Mouse (Mus musculus) C2C12 (cell line): ENCODE results near the gene Foxe1. TPM values are rescaled to one million over a fixed set of nuclear protein-coding genes. Genes with fewer than 3 reads are reported as not detected.

ENCODE experiments used
- H3K27me3 ChIP-seq: one replicate; pipeline ENCODE4 v1.6.1; 2011; ENCODE audit not compliant: control insufficient read depth, insufficient read depth, insufficient read length
- H3K36me3 ChIP-seq: one replicate; pipeline ENCODE4 v1.6.1; 2011; ENCODE audit not compliant: control insufficient read depth, insufficient read depth
- H3K4me3 ChIP-seq: one replicate; pipeline ENCODE4 v1.5.1; 2011; ENCODE audit warnings: mild to moderate bottlenecking, control low read depth; ENCODE audit not compliant: poor library complexity, insufficient read depth, severe bottlenecking
- H3K79me2 ChIP-seq: one replicate; pipeline ENCODE4 v1.6.1; 2011; ENCODE audit not compliant: control insufficient read depth, insufficient read depth
- H3K79me3 ChIP-seq: one replicate; pipeline ENCODE4 v1.6.1; 2011; ENCODE audit warnings: low read depth, control low read depth
- H3ac ChIP-seq: one replicate; pipeline ENCODE3; 2011; ENCODE audit warnings: low read depth; ENCODE audit not compliant: control insufficient read depth, insufficient read length
- CEBPB ChIP-seq: IDR thresholded peaks from one replicate; pipeline ENCODE4 v1.6.1; 2011; ENCODE audit warnings: low read depth, mild to moderate bottlenecking, control low read depth, moderate library complexity
- CTCF ChIP-seq: IDR thresholded peaks from one replicate; pipeline ENCODE4 v1.5.1; 2011; ENCODE audit not compliant: control insufficient read depth, insufficient read depth, insufficient read length
- FOSL1 ChIP-seq: IDR thresholded peaks from one replicate; pipeline ENCODE4 v1.8.0; 2011; ENCODE audit warnings: mild to moderate bottlenecking, low read length; ENCODE audit not compliant: poor library complexity, insufficient read depth, severe bottlenecking
- MAX ChIP-seq: IDR thresholded peaks from one replicate; pipeline ENCODE4 v1.6.1; 2011; ENCODE audit warnings: mild to moderate bottlenecking, control low read depth
- MYOD1 ChIP-seq: IDR thresholded peaks from one replicate; pipeline ENCODE4 v1.6.1; 2011; ENCODE audit warnings: low read depth; ENCODE audit not compliant: control insufficient read depth, insufficient read length
- MYOG ChIP-seq: IDR thresholded peaks from one replicate; pipeline ENCODE4 v1.6.1; 2011; ENCODE audit not compliant: control insufficient read depth, insufficient read length; ENCODE audit errors: extremely low read depth
- USF1 ChIP-seq: IDR thresholded peaks from one replicate; pipeline ENCODE4 v1.6.1; 2011; ENCODE audit warnings: low read depth, mild to moderate bottlenecking, control low read depth, moderate library complexity
- polyA plus RNA-seq: library from polyadenylated mRNA; unstranded; fragments of >200 nt; fragmentation: generic; extraction: Trizol; gene quantifications from one replicate; pipeline ENCODE4 v1.2.1, GENCODE M21; 2012; ENCODE audit warnings: missing spikeins

Gene Foxe1
- polyA plus RNA-seq, 1 experiment = not detected

DNA sequence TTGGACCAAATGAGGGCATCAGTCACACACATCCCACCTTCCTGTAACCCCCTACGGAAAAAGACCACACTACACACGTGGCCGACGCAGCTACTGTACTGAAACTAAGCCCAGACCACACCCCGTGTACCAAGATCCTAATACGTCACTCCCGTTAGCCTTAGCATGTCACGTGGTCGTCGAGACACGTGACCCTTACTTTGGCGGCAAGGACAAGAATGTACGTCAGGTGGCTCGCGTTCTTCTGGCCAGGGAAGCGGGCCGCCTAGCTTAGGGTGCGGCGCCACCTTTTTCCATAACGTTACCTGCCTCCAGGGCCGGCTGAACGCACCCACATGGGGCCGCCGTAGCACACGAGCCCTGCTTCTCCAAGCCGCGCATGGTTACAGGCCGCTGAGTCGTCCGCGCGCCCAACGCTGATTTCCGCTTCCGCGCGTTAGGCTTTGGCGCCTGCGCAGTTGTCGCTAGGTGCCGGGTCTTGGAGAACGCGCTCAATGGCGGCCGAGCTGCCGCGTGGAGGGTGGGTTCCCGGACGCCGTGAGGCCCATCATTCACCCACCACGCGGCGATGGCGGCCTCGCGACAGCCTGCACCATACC is 45.7 kb downstream of the Foxe1 start, which contains the start of gene Trmo:
TSS of gene Trmo (minus strand) at position 425 of the 599 bp plus-strand sequence.
- no peaks in the 10 kb centered on the region for H3K79me2 ChIP-seq
- H3ac ChIP-seq = peak within 1 kb of the TSS; percentile 83
- H3K27me3 ChIP-seq = no peaks in the 10 kb centered on the region
- peak within 1 kb of the TSS; percentile 59 for H3K4me3 ChIP-seq
- H3K79me3 ChIP-seq = no peaks in the 10 kb centered on the region
- no peak for TF ChIP-seq FOSL1
- no peak for TF ChIP-seq MYOD1
- TF ChIP-seq MAX = peak; percentile 94
- TF ChIP-seq CTCF = no peak
- TF ChIP-seq CEBPB = no peak
- peak; percentile 96 for TF ChIP-seq USF1
- no peaks in the 10 kb centered on the region for H3K36me3 ChIP-seq

DNA sequence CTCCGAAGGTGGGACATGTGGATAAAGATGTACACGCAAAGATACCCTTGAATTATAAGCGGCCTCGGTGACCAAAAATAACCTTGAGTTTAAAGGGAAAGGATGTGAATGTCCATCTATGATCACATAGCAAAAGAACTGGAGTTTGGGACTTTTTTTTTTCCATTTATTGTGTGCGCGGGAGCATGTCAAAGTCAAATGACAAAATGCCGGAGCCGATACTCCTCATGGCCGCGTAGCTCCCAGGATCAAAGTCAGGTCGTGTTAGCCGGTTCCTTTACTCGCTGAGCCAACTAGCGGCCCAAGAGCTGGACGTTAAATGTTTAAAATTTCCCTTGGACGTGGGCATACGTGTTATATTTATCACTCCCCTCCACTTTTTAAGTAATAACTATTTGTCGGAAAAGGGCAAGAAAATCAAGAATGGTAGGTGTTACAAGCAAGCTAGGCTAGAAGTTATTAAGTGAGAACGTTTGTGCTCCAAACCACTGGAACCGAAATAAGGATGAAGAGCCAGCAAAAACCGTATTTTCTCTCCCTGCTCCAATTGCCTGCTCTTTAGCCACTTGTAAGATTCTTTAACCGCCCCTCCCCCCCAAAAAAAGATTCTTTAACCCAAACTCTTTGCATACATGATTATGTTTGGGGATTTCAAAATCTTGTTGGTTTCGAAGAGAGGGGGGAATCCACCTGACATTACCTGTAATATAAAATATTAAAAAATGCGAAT is 46.4 kb downstream of the Foxe1 start:
- Histone ChIP-seq H3ac (peak overlapping the region; percentile 83), H3K27me3 (peaks cover under 1% of the 10 kb centered on the region), H3K79me3 (no peaks in the 10 kb centered on the region), H3K4me3 (peak overlapping the region; percentile 59), H3K36me3 (no peaks in the 10 kb centered on the region), H3K79me2 (no peaks in the 10 kb centered on the region)
- TF ChIP-seq MYOG (no peak), FOSL1 (no peak)

DNA sequence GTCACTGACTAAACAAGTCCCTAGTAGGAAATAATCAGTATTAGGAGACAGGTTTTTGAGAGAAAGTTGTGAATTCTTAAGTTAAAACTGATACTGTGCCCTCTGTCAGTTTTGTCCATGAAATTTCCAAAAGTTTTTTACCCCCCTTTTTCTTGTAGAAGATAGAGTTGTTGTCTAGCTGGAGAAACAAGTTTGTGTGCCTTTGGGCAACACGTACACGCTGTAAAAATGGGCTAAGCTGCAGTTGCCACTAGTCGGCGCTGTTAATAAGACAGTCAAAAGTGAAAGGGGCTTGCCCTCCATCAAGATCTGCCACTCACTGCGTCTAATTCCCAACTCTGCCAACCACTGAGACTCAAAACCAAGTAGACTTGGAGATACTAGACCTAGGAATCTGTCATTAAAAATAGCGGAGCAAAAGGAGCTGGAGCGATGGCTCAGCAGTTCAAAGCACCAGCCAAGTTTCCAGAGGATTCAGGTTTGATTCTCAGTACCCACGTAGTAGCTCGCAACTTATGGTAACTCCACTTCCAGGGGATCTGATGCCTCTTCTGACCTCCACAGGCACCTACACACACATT is 47.1 kb downstream of the Foxe1 start:
- H3K36me3 ChIP-seq = no peaks in the 10 kb centered on the region
- H3K79me2 ChIP-seq = no peaks in the 10 kb centered on the region
- H3K27me3 ChIP-seq = peaks cover 3% of the 10 kb centered on the region
- no peak overlapping the region for H3ac ChIP-seq
- TF ChIP-seq CTCF (peak; percentile 61), MYOG (no peak), MAX (peak; percentile 25), CEBPB (no peak), USF1 (no peak), MYOD1 (no peak), FOSL1 (no peak)
- no peaks in the 10 kb centered on the region for H3K79me3 ChIP-seq
- peak overlapping the region; percentile 59 for H3K4me3 ChIP-seq

DNA sequence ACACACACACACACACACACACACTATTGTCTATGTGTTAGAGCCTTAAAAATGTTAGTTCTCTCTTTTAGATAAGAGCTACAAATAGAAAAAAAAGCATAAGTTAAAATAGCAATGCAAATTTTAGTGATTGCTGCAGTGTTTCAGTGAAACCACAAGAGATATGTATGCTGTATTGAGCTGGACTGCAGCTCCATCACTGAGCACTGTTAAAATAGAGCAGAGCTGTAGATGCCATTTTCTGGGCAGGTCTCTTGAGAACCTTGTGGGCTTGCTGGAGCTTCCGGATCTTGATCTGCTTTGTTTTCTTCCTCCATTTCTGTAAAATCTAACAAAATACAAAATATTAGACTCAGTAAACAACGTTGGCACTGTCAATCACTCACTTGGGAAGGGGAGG is 51.0 kb downstream of the Foxe1 start:
- H3K4me3 ChIP-seq = no peak overlapping the region
- TF ChIP-seq MYOG = no peak
- TF ChIP-seq CTCF = no peak
- no peak for TF ChIP-seq MAX
- TF ChIP-seq CEBPB = no peak
- TF ChIP-seq USF1 = no peak
- no peak for TF ChIP-seq FOSL1
- TF ChIP-seq MYOD1 = no peak
- H3K36me3 ChIP-seq = no peaks in the 10 kb centered on the region
- no peak overlapping the region for H3ac ChIP-seq
- no peaks in the 10 kb centered on the region for H3K79me3 ChIP-seq
- no peaks in the 10 kb centered on the region for H3K79me2 ChIP-seq
- peaks cover 24% of the 10 kb centered on the region for H3K27me3 ChIP-seq

DNA sequence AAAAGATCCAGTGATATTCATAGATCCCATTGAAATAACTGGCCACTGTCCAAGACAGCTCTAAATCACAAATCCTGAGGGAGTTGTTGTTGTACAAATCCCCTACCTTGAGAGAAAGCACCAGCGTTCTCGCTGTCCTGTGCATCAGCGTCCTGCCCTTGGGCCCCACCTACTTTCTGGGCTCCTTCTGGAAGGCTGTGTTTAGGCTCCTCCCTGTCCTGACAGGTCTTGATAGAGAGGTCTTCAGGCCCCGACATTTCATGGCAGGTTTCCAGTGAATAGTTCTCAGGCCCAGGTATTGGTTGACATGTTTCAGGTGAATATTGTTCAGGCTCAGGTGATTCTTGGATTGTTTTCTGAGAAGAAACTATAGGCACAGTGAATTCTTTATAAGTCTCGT is 52.3 kb downstream of the Foxe1 start:
- H3K79me2 ChIP-seq = no peaks in the 10 kb centered on the region
- H3K27me3 ChIP-seq = peaks cover 24% of the 10 kb centered on the region
- H3K4me3 ChIP-seq = no peak overlapping the region
- TF ChIP-seq FOSL1 (no peak), MYOG (no peak), MYOD1 (no peak), CTCF (no peak), USF1 (no peak), MAX (no peak), CEBPB (no peak)
- H3K79me3 ChIP-seq = no peaks in the 10 kb centered on the region
- H3ac ChIP-seq = no peak overlapping the region
- no peaks in the 10 kb centered on the region for H3K36me3 ChIP-seq

Other genes with a start within 250 kb of the Foxe1 start
- 73.4 TPM for gene Ncbp1, start 205.0 kb upstream of the Foxe1 start, polyA plus RNA-seq
- gene Tstd2, start 204.9 kb upstream of the Foxe1 start, polyA plus RNA-seq = 15.5 TPM
- gene Xpa, start 147.3 kb upstream of the Foxe1 start, polyA plus RNA-seq = 11.5 TPM
- gene Trmo, start 45.8 kb downstream of the Foxe1 start, polyA plus RNA-seq = 2.2 TPM
- gene Hemgn, start 69.9 kb downstream of the Foxe1 start, polyA plus RNA-seq = not detected
- 311 TPM for gene Anp32b, start 107.3 kb downstream of the Foxe1 start, polyA plus RNA-seq
- 115 TPM for gene Nans, start 145.6 kb downstream of the Foxe1 start, polyA plus RNA-seq
- 0.12 TPM for gene Trim14, start 192.5 kb downstream of the Foxe1 start, polyA plus RNA-seq